Mouse (Mus musculus) myocyte (in vitro differentiated cells): ENCODE data around the gene Riox1.

Experiments
- CEBPB ChIP-seq: IDR thresholded peaks from 2 replicates; pipeline ENCODE4 v1.6.1; 2011; ENCODE audit warnings: mild to moderate bottlenecking, moderate library complexity; ENCODE audit not compliant: poor library complexity, insufficient read depth, severe bottlenecking
- MYOG ChIP-seq, 3 experiments: IDR thresholded peaks; one replicate each; pipeline ENCODE4 v1.6.1; 2011; ENCODE audit warnings: control low read depth in 2 of 3, low read depth in 2 of 3, mild to moderate bottlenecking in 2 of 3; ENCODE audit not compliant: insufficient read length in 2 of 3, control insufficient read depth in 1 of 3, insufficient read depth in 1 of 3
- POLR2A ChIP-seq: IDR thresholded peaks from one replicate; pipeline ENCODE4 v1.6.1; 2011; ENCODE audit warnings: low read depth, mild to moderate bottlenecking, control low read depth, moderate library complexity; ENCODE audit not compliant: insufficient read length
- TCF12 ChIP-seq: IDR thresholded peaks from one replicate; pipeline ENCODE4 v1.6.1; 2011; ENCODE audit warnings: mild to moderate bottlenecking, control low read depth; ENCODE audit not compliant: poor library complexity, insufficient read depth, severe bottlenecking

GRCm38 (mm10) chr12:83989378-83989777 is 39.0 kb downstream of the Riox1 start:
- TF ChIP-seq MYOG (IDR thresholded peaks at IDR 0.05; ENCODE audit: control insufficient read depth in 1 of 3, insufficient read depth in 1 of 3, insufficient read length in 2 of 3, low read depth in 2 of 3) (no peak), POLR2A (no peak), CEBPB (no peak), TCF12 (no peak)
